Comparison of ENCODE assay signal across 19 mouse cellular contexts in genomic region chr17:16571403-16571802, GRCm38 (mm10).
"Had no signal": no experiment of that assay in that cellular context is flagged by ENCODE, and none has a peak within 500 bp of the region (broad histone marks: within the 10 kb centered on the region; RNA-seq: fewer than 3 reads in every experiment).

No protein-coding gene starts in this region.

- H3K27ac ChIP-seq: limb, embryonic 12.5 days; liver, embryonic 13.5 days; lung, embryonic 15.5 days; macrophage; neural tube, embryonic 15.5 days had no signal

- H3K4me3 ChIP-seq: limb, embryonic 12.5 days; liver, embryonic 13.5 days; lung, embryonic 15.5 days; megakaryocyte, embryonic 14.5 days; myocyte; neural tube, embryonic 15.5 days had no signal

- H3K9ac ChIP-seq: limb, embryonic 12.5 days; liver, embryonic 13.5 days; liver, postnatal 0 days; lung, embryonic 15.5 days; neural tube, embryonic 15.5 days had no signal

- H3K27me3 ChIP-seq: limb, embryonic 12.5 days; liver, embryonic 13.5 days; lung, embryonic 15.5 days; megakaryocyte, embryonic 14.5 days; neural tube, embryonic 15.5 days had no signal

- H3K9me3 ChIP-seq: limb, embryonic 12.5 days; liver, embryonic 13.5 days; lung, embryonic 15.5 days; neural tube, embryonic 15.5 days had no signal

- H3K4me2 ChIP-seq: limb, embryonic 12.5 days; liver, embryonic 13.5 days; lung, embryonic 15.5 days; neural tube, embryonic 15.5 days had no signal

- H3K4me1 ChIP-seq: limb, embryonic 12.5 days; liver, embryonic 13.5 days; lung, embryonic 15.5 days; megakaryocyte, embryonic 14.5 days; neural tube, embryonic 15.5 days had no signal

- ATAC-seq: intestine, postnatal 0 days; liver, postnatal 0 days had no signal

- H3K36me3 ChIP-seq: limb, embryonic 12.5 days; liver, embryonic 13.5 days; lung, embryonic 15.5 days; neural tube, embryonic 15.5 days had no signal

- DNase-seq: kidney, adult 8-10 months; kidney, postnatal 36 days; layer of hippocampus, adult 9-11 months; layer of hippocampus, postnatal 36 days; liver; liver, embryonic 13.5 days; liver, postnatal 0 days; lung, postnatal 14 days; right cerebral cortex, postnatal 4 days; spleen, adult 18-20 months; thymus, adult 18-20 months; thymus, postnatal 25 days had no signal
